Mouse (Mus musculus): ENCODE results near the gene Depdc7.

Gene Depdc7

GRCm38 (mm10) chr2:104742741-104743064 lies at the start of gene Depdc7:
Gene Depdc7, minus strand, starts transcription at chr2:104742878.
- TF ChIP-seq GATA4 (IDR thresholded peaks at IDR 0.05; ENCODE audit: insufficient replicate concordance, low read length) = no peak

GRCm38 (mm10) chr2:104774763-104775162 lies 32.1 kb upstream of the Depdc7 start:
- no peak for TF ChIP-seq GATA4 (IDR thresholded peaks at IDR 0.05; ENCODE audit: insufficient replicate concordance, low read length)

- no peak; the same call in 1 of the 2 replicates for TF ChIP-seq GATA4 (IDR thresholded peaks at IDR 0.05; ENCODE audit: insufficient replicate concordance, low read length)
Observed at GRCm38 (mm10) chr2:104768697-104769096, 26.0 kb upstream of the Depdc7 start.

- no peak for TF ChIP-seq GATA4 (IDR thresholded peaks at IDR 0.05; ENCODE audit: insufficient replicate concordance, low read length)
Observed at GRCm38 (mm10) chr2:104764018-104764417, 21.3 kb upstream of the Depdc7 start.

GRCm38 (mm10) chr2:104763134-104763703 lies 20.5 kb upstream of the Depdc7 start:
- TF ChIP-seq GATA4 (IDR thresholded peaks at IDR 0.05; ENCODE audit: insufficient replicate concordance, low read length) = no peak

GRCm38 (mm10) chr2:104750611-104751010 lies 7.9 kb upstream of the Depdc7 start:
- TF ChIP-seq GATA4 (IDR thresholded peaks at IDR 0.05; ENCODE audit: insufficient replicate concordance, low read length) = no peak

GRCm38 (mm10) chr2:104748652-104749183 lies 6.0 kb upstream of the Depdc7 start:
- no peak for TF ChIP-seq GATA4 (IDR thresholded peaks at IDR 0.05; ENCODE audit: insufficient replicate concordance, low read length)

GRCm38 (mm10) chr2:104746251-104746650 lies 3.6 kb upstream of the Depdc7 start:
- TF ChIP-seq GATA4 (IDR thresholded peaks at IDR 0.05; ENCODE audit: insufficient replicate concordance, low read length) = no peak

- no peak for TF ChIP-seq GATA4 (IDR thresholded peaks at IDR 0.05; ENCODE audit: insufficient replicate concordance, low read length)
Observed at GRCm38 (mm10) chr2:104743971-104744370, 1.3 kb upstream of the Depdc7 start.

- TF ChIP-seq GATA4 (IDR thresholded peaks at IDR 0.05; ENCODE audit: insufficient replicate concordance, low read length) = peak; percentile 87
Observed at GRCm38 (mm10) chr2:104743160-104743559, 482 bp upstream of the Depdc7 start.

GRCm38 (mm10) chr2:104741896-104742740 lies 560 bp downstream of the Depdc7 start:
- no peak for TF ChIP-seq GATA4 (IDR thresholded peaks at IDR 0.05; ENCODE audit: insufficient replicate concordance, low read length)

GRCm38 (mm10) chr2:104741015-104741758 lies 1.5 kb downstream of the Depdc7 start:
- TF ChIP-seq GATA4 (IDR thresholded peaks at IDR 0.05; ENCODE audit: insufficient replicate concordance, low read length) = no peak

GRCm38 (mm10) chr2:104740248-104740949 lies 2.3 kb downstream of the Depdc7 start:
- TF ChIP-seq GATA4 (IDR thresholded peaks at IDR 0.05; ENCODE audit: insufficient replicate concordance, low read length) = no peak

GRCm38 (mm10) chr2:104739691-104740090 lies 3.0 kb downstream of the Depdc7 start:
- no peak for TF ChIP-seq GATA4 (IDR thresholded peaks at IDR 0.05; ENCODE audit: insufficient replicate concordance, low read length)

- TF ChIP-seq GATA4 (IDR thresholded peaks at IDR 0.05; ENCODE audit: insufficient replicate concordance, low read length) = no peak
Observed at GRCm38 (mm10) chr2:104736241-104736640, 6.4 kb downstream of the Depdc7 start.
